Mouse (Mus musculus) mouse trophoblast stem cell (cell line): Measurements from ENCODE around the gene Gm17581.

Experiments
- in situ Hi-C, 2 experiments: fragments of 300-500 bp; cut with MseI, MboI; formaldehyde crosslinking; loops; 2 replicates in 1 of 2; 3 replicates in 1 of 2; pipeline ENCODE4 v1.15.1; 2025

The Gm17581 gene

GRCm38 (mm10) chr2:155742211-155742610 lies 6.5 kb upstream of the Gm17581 start:
- in situ Hi-C loops: no loop called here

GRCm38 (mm10) chr2:155737803-155738202 lies 2.1 kb upstream of the Gm17581 start:
- in situ Hi-C loops: no loop called here

- in situ Hi-C loops: no loop called here
Observed at GRCm38 (mm10) chr2:155736936-155737335, 1.3 kb upstream of the Gm17581 start.

DNA sequence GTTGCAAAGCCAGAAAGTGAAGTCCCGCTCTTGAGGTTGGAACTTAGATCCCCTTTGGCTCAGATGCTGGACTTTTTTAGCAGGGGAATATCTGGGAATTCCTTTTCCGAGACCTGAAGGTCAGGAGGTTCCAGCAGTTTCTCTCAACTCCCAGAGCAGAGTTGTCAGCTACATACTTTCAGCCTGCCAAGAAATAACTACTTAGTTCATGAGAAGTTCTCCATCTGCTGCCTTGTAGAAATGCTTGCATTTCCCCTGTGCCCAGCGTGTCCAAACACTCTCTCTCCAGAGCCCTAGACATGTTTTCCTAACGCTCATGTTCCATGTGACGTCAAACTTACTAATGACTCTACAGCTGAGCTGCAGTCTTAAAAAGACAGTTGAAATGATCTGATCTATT lies 586 bp downstream of the Gm17581 start:
- in situ Hi-C loops: no loop called here

DNA sequence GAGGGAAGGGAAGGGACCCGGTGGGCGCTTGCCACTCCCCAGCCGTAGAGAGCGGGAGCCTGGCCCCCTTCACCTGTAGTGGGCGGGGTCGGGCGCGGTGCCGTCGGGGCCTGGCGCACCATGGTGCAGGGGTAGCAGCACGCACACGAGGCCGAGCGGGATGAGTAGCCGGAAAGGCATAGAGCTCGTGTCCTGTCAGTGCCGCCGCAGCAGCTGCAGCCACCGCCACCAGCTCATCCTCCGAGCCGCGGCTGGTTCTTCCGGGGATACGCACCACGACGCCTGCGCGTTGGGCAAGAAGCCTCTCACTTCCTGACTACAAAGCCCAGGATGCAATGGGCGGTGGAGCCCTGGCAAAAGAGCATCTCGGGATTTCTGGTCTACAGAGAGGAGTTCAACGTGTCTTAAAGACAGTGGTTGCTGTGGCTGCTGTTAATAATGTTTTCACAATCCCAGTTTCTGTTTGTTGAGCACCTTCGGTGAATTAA lies 6.5 kb downstream of the Gm17581 start, which contains the start of gene Edem2:
Edem2 (minus strand) TSS at position 318 of the 488 bp plus-strand sequence.
- in situ Hi-C loops: no loop called here

DNA sequence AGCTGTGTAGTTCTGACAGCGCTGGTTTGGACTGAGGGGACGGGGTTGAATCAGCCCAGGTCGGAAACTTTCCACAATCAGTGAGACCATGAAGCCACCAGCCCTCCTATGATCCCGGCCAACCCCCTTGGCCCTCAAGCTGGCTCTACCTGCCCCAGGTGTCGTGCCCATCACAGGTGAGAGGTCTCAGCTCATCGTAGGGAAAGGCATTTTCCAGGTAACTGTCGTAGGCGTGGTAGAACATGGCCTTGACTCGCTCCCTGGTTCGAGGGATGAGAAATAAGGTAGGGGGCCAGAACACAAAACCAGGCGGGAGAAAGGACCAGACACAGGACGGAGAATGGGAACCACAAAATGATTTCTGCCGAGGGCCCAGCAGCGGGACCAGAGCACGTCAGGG lies 6.9 kb downstream of the Gm17581 start:
- in situ Hi-C loops: no loop called here

- in situ Hi-C loops: no loop called here
Observed at GRCm38 (mm10) chr2:155727764-155728395, 7.8 kb downstream of the Gm17581 start.

GRCm38 (mm10) chr2:155726302-155726701 lies 9.4 kb downstream of the Gm17581 start:
- in situ Hi-C loops: no loop called here

DNA sequence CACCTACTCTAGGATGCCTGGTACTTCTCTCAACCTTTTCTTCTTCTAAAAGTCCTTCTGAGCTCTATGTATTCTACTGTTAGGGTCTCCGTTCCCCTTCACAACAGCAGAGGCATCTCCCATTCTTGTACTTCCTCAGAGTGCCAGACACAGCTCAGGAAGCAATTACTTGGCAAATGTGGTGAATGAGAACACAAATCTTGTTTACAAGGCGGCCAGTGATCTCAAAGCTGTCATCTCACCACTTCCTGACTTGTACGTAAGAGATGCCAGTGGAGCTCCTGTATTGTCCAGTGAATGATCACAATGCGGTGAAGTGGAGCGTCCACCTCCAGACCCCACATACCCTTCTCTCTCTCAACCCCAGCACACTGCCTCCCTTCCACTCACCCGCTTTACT lies 11.1 kb downstream of the Gm17581 start:
- in situ Hi-C loops: no loop called here

- in situ Hi-C loops: no loop called here
Observed at GRCm38 (mm10) chr2:155724036-155724435, 11.6 kb downstream of the Gm17581 start.

- in situ Hi-C loops: no loop called here
Observed at GRCm38 (mm10) chr2:155720585-155720984, 15.1 kb downstream of the Gm17581 start.

DNA sequence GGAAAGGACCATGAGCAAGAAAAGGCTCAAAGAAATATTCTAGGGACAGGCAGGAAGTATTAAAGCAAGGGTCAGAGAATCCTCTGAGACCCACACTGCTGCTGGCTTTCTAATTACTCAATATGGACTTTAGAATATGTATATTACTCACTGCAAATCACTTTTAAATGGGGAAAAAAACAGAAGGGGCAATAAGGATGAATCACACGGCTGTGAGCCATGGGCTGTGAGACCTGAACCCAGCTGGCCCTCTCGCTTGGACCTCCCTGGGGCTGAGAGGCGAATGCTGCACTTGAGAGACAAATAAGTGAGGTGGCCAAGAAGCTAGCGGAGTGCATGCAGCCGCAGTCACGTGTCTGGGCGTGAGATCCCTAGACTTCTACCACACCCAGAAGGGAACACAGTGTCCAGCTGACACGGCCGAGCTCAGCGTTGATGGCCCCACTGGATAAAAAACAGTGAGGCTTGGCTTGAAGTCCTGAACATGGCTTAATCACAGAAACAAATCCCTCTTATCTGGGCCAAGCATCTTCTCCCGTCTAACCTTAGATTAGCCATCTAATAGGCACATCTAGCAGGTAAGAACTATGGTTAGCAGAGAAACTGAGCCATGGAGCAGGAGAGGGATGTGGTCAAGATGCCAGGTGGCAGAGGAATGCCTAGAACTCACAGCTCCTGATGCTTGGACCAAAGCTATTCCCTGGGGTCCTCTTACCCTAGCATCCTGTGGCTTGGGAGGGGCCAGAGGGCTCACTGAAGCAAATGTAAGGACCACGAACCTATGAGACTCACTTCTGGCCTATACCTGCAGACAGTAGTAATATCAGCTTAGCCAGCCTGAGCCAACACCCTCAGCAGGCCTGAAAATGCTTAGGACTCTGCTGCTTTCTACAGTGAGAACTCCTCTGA lies 18.3 kb downstream of the Gm17581 start:
- in situ Hi-C loops: no loop called here

GRCm38 (mm10) chr2:155710557-155710956 lies 25.1 kb downstream of the Gm17581 start:
- in situ Hi-C loops: no loop called here

DNA sequence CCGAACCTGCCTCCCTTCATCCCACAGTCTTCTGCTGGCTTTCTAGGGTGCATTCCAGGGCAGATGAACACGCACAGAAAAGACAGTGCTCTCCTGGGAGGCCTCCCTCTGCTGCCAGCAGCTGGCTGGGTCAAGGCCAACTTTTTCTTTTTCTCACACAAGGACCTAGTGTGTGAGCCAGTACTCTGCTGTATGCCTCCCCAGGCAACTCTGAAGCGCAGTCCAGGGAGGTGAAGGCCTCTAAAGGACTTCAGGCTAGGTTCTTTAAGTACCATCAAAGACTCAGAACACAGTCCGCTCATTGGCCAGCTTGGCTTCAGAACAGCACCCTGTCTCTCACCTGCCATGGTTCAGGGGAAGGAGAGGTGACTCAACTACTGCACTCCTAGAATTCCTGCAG lies 28.4 kb downstream of the Gm17581 start:
- in situ Hi-C loops: no loop called here

- in situ Hi-C loops: no loop called here
Observed at GRCm38 (mm10) chr2:155703630-155704029, 32.0 kb downstream of the Gm17581 start.

- in situ Hi-C loops: no loop called here
Observed at GRCm38 (mm10) chr2:155701399-155701919, 34.2 kb downstream of the Gm17581 start.

DNA sequence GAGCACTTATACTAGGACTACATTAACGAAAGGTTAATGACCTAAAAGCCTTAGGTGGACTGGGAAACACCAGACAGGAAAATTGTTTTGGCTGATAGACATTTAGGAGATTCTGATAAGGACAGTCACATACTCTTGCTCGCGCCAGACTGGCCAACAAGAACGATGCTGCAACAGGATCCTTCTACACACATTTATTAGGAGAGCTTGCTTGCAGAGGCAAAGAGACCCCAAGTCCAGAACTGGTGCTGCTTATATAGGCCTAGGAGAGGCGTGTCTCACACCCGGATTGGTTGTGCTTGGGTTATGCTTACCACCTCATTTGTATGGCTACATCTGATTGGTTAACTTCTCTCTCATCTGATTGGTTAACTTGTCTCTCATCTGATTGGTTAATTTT lies 37.2 kb downstream of the Gm17581 start:
- in situ Hi-C loops: loop anchor here (5.0 kb wide), 1 partner anchor 59 kb away; no protein-coding TSS in a partner anchor

GRCm38 (mm10) chr2:155696851-155697250 lies 38.8 kb downstream of the Gm17581 start:
- in situ Hi-C loops: loop anchor here (5.0 kb wide), 1 partner anchor 60 kb away; no protein-coding TSS in a partner anchor

- in situ Hi-C loops: loop anchor here (5.0 kb wide), 1 partner anchor 61 kb away; no protein-coding TSS in a partner anchor
Observed at GRCm38 (mm10) chr2:155696091-155696558, 39.5 kb downstream of the Gm17581 start.

- in situ Hi-C loops: loop anchor here (5.0 kb wide), 1 partner anchor 62 kb away; no protein-coding TSS in a partner anchor
Observed at GRCm38 (mm10) chr2:155695316-155695715, 40.4 kb downstream of the Gm17581 start.

GRCm38 (mm10) chr2:155694564-155694963 lies 41.1 kb downstream of the Gm17581 start:
- in situ Hi-C loops: no loop called here

- in situ Hi-C loops: no loop called here
Observed at GRCm38 (mm10) chr2:155693136-155693535, 42.5 kb downstream of the Gm17581 start.
